Mouse (Mus musculus) G1E-ER4 (cell line): ENCODE results near the gene Hist1h3h. TPM values are rescaled to one million over a fixed set of nuclear protein-coding genes. Genes with fewer than 3 reads are reported as not detected.
"Not testable (repeated sequence)": the region's sequence is repeated elsewhere in the genome, so short reads cannot be mapped to it uniquely, and the experiment has no call there.

ENCODE experiments used
- GATA1 ChIP-seq: IDR thresholded peaks from one replicate; pipeline ENCODE4 v1.8.0; 2012; ENCODE audit warnings: low read length, inconsistent platforms
- polyA plus RNA-seq: library from polyadenylated mRNA; stranded (reverse); fragments of >175 nt; gene quantifications from 2 replicates; pipeline ENCODE4 v1.2.3, GENCODE M21; 2012

The Hist1h3h gene
- 53.9 and 54.4 TPM in 2 replicates for polyA plus RNA-seq

DNA sequence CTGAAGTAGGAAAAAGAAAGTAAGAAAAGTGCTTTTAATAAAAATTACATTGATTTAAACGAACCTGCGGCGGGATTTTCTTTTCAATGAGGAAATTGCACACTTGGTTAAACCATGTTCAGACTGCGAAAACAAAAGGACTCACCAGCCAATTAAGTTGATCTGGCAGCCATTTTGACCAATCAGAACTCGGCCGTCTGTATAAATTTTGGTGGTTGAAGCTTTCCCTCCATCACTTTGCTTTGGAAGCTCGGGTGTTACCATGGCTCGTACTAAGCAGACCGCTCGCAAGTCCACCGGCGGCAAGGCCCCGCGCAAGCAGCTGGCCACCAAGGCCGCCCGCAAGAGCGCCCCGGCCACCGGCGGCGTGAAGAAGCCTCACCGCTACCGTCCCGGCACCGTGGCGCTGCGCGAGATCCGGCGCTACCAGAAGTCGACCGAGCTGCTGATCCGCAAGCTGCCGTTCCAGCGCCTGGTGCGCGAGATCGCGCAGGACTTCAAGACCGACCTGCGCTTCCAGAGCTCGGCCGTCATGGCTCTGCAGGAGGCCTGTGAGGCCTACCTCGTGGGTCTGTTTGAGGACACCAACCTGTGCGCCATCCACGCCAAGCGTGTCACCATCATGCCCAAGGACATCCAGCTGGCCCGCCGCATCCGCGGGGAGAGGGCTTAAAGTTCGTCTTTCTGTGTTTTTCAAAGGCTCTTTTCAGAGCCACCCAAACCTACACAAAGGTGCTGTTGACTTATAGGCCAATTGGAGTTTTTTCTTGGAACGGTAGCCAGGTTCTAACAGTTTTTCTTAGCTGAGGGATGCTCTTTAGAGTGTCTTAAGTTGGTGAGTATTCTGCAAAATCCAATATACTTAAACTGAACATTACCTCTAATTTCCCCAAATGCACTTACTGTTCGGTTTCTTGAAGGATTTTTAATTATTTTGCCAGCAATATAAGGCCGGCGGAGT lies at the start of gene Hist1h3h:
Gene Hist1h3h, plus strand, starts transcription at position 263 of the 961 bp plus-strand sequence.
- not testable (repeated sequence) for TF ChIP-seq GATA1

DNA sequence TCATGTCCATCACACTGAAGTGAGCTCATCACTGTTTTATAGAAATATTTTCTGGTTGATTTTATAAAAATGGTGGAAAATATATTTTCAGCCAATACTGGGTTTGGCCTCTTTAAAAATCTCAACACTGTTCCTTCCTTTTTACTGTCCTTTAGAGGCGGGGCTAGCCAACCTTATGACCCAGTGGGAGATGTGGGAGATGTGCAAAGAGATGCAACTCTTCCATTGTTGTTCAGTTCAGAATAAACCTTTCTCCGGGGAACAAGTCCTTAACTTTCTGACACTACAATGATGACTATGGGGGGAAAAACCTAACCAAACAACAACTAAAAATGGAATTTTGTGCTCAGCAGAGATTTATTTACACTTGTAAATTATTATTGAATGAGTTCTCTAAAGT lies 40.2 kb upstream of the Hist1h3h start, which contains the start of gene Olfr1360:
Gene Olfr1360, minus strand, starts transcription at position 101 of the 400 bp plus-strand sequence.
- no peak for TF ChIP-seq GATA1

DNA sequence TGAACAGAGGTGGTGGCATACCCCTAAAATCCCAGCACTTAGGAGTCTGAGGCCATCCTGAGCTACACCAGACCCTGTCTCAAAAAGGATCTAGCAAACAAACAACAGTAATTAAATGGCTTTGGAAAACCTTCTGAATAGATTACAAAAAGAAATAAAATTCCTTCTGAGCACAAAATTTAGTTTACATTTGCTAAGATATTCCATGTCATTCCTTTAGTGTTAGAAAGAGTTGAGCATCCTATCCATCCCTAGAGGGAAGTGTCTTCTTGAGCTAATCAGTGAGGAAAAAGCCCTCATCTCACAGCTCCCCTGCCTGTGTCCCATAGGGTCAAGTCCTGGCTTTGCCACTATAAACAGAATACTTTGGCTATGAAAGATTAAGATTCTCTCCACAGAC lies 19.6 kb upstream of the Hist1h3h start, which contains the start of gene Olfr1359:
Gene Olfr1359, plus strand, starts transcription at position 301 of the 400 bp plus-strand sequence.
- no peak for TF ChIP-seq GATA1

DNA sequence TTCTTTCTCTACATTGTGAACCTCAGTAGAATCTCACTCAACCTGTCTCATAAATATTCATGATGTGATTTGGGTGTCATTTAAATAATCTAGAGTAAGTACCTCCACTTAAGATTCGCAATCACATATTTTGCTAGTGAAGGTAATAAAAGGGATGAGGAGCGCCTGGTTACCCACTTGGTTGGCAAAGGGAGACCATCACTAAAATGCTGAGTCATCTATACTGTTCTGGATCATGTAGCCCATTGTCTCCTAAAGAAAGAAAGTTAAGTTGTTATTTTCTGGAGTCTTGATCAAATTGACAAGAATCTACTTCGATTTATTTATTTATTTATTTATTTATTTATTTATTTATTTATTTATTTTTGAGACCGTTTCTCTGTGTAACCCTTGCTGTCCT lies 10.8 kb upstream of the Hist1h3h start:
- TF ChIP-seq GATA1, result no peak

DNA sequence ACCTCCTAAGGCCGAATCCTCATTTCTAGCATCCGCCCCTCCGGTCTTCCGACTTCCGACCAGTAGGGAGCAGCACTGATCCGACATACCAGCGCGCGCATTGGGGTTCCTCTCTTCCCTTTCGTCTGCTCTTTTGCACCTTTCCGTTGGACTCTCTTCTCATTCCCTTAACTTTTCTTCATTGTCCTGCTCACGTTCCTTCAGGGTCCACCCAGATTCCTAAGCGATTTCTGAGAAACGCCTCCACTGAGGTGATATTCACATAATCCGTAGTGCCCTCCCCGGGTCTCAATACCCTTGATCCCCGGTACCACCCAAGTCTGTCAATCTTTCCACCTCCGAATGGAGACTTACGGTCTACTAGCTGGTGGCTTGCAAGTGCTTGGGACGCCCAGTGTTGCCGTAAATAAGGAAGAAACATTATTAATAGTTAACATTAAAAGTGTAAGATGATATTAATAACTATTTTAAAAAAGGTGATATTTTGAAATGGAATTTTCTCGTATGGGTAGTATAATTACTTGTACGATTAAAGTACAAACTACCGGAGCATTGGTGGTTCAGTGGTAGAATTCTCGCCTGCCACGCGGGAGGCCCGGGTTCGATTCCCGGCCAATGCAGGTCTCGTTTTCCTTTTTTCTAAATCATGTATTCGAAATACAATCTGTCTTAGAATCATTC lies 7.3 kb upstream of the Hist1h3h start:
- TF ChIP-seq GATA1, result no peak

DNA sequence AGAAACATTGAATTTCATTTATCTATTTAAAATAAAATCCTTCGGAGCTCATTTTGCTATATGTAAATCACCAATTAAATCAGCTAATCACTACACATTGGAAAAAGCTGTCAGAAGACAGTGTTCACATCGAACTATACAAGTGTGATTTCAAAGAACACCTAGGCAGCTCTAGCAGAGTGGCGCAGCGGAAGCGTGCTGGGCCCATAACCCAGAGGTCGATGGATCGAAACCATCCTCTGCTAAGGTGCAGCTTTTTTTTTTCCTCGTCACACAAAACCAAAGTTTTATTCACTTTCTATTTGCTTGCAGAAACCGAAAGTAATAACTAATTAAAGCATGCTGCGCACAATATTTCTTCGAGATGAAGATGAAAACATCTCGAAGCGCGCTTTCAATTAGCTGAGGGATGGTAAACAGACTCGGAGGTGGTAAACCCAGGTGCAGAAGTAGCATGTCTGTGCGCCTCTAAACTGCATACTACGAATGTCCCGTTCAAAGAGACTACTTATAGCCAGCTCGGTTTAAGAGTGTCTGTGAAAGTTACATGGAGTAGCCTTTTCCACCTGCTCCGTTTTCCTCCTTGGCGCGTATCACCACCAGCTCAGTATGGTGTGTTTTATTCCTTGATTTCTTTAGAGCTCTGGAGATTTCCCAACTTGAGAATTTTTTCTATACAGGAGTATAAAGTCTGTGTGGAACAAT lies 6.5 kb upstream of the Hist1h3h start:
- TF ChIP-seq GATA1, result no peak

DNA sequence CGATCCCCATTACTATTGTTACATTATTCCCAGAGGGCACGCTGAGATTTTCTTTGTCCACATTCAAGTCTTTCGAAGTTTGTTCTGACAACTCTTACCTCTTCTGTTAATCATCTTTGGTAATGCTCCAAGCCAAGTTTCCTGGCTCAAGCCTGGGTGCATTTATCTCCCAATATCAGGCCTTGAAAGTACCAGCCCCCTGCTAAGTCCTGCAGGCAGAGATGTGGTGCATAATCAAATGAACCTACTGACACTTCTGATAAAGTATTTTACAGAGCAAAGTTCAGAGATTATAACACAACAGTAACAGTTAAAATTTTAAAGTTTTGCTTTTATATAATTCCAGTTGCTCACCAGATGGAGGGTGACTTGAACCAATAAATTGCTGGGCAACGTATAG lies 5.8 kb upstream of the Hist1h3h start:
- TF ChIP-seq GATA1, result no peak

DNA sequence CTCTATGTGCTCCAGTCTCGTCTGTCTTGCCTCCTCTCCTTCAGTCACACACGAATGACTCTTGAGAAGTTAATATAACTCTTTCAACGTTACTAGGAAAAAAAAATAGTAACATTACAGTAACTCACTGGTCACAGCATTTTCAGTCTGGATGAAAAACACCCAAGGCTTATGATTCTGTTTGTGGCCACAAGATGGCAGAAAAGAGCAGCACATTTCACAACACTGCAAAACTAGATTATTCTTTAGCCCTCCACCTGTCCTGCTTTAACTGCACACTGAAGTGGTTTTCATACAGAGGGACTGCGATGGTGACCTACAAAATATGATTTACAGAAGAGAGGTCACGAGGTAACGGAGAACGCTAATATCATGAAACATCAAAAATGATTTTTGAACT lies 2.7 kb upstream of the Hist1h3h start:
- no peak for TF ChIP-seq GATA1

DNA sequence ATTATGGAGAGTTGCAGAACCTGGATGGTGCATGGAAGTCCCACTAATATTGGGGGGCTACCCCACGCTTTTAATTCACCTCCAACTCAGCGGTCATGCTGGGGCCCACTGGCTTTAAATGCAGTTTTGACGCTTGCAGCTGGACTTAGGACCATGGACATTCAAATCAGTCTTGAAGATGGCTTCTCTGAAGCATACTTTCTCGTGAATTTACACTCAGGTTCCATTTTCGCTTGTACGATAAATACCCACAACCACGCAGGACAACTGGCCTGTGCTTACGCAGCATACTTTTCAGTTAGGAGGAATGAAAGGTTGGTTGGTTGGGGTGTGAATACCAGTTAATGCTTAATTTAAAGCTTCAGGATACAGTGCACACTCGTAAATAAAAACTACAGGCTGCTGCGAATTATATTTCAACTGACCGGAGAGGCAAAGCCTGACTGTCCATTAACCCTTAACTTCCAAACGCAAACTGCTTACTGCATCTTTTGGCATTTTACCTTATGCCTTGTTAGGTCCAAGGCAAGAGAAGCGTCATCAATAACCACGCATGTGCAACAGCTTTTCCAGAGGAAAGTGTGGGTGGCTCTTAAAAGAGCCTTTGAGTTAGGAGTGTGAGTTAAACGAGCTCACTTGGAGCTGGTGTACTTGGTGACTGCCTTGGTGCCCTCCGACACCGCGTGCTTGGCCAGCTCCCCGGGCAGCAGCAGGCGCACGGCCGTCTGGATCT lies 2.2 kb upstream of the Hist1h3h start:
- no peak for TF ChIP-seq GATA1

DNA sequence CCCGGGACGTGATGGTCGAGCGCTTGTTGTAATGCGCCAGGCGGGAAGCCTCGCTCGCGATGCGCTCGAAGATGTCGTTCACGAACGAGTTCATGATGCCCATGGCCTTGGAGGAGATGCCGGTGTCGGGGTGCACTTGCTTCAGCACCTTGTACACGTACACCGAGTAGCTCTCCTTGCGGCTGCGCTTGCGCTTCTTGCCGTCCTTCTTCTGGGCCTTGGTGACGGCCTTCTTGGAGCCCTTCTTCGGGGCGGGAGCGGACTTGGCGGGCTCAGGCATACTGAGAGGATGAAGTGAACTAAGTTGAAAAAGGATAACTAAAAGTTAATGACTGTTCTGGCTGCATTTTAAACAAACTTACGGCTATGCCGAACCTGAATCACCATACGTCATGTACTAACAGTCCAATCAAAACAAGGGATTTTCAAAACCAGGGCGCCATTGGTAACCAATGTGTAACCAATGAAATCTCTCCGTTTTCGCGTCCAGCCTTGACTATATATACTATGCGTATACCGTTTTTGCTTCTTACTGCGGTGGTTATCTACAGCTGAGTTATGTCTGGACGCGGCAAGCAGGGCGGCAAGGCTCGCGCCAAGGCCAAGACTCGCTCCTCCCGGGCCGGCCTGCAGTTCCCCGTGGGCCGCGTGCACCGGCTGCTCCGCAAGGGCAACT lies 1.5 kb upstream of the Hist1h3h start, which contains the start of the genes Hist1h2bl and Hist1h2ai:
Gene Hist1h2bl, minus strand, starts transcription at position 280 of the 676 bp plus-strand sequence.
Gene Hist1h2ai, plus strand, starts transcription at position 559 of the 676 bp plus-strand sequence.
- not testable (repeated sequence) for TF ChIP-seq GATA1

DNA sequence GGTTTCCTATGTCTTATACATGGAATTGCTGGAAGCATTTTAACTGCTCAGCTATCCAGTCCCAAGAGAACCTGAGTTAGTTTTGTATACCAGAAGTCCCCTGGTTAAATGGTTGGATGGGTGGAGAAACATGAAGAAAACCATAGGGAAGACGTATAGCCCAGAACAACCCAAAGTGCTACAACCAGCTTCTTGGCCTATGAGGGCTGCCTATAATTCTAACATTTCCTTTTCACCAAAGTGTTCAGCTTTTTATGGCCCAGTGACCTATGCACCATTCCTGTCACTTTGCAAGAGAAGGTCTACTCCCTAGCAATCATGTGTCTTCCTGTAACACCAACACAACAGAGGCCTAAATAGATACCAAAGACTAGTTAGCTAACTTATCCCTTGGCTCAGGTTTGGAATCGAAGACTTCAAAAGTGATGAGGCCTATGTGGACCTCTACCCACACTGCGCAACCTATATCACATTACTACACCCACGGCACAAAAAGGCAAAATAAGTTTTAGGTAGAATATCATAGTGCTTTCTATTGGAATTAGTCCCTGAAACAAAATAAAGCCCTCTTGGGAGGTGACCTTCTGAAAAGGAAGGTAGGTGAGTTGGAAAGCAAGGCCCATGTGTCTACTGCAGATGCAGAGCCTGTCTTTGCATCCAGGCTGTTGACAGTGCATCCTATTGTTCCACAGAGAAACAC lies 1.1 kb downstream of the Hist1h3h start:
- TF ChIP-seq GATA1, result no peak

DNA sequence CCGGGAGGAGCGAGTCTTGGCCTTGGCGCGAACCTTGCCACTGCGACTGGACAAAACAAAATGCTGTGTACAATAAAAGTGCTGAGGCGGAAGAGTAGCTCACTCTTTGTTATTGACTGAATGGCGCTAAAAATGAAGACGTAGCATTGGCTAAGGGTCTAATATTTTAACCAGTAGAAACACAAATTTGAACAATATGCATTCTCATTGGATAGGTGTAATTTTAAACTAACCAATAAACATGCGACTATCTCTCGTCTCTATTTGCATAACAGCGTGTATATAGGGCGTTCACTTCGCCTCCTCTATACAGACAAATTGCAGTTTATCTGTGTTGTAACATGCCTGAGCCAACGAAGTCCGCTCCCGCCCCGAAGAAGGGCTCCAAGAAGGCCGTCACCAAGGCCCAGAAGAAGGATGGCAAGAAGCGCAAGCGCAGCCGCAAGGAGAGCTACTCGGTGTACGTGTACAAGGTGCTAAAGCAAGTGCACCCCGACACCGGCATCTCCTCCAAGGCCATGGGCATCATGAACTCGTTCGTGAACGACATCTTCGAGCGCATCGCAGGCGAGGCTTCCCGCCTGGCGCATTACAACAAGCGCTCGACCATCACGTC lies 4.4 kb downstream of the Hist1h3h start, which contains the start of gene Hist1h2bm:
Gene Hist1h2bm, plus strand, starts transcription at position 288 of the 616 bp plus-strand sequence.
- not testable (repeated sequence) for TF ChIP-seq GATA1

DNA sequence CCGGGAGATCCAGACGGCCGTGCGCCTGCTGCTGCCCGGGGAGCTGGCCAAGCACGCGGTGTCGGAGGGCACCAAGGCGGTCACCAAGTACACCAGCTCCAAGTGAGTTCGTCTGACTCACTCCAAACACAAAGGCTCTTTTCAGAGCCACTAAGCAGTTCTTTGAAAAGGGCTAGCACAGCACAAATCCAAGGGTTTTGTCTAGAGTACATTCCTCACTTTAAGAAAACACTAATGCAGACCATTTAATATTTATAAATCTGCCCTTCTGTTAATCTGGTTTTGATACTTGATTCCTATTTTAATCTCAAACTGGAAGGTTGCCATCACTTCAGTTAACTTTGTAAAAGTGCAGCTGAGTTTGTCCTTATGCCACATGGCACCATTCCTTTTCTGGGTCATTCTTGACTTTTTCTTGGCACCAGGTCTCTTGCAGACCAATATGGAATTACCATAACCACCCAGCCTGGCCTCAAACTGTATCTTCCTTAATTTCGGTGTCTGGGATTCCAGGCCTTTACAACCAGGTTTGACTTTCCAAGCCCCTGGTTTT lies 5.0 kb downstream of the Hist1h3h start:
- TF ChIP-seq GATA1, result no peak
